Mouse (Mus musculus) C2C12 (cell line): ENCODE measurements around the gene Degs1.

Experiments
- CEBPB ChIP-seq: IDR thresholded peaks from one replicate; pipeline ENCODE4 v1.6.1; 2011; ENCODE audit warnings: low read depth, mild to moderate bottlenecking, control low read depth, moderate library complexity
- CTCF ChIP-seq: IDR thresholded peaks from one replicate; pipeline ENCODE4 v1.5.1; 2011; ENCODE audit not compliant: control insufficient read depth, insufficient read depth, insufficient read length
- MAX ChIP-seq: IDR thresholded peaks from one replicate; pipeline ENCODE4 v1.6.1; 2011; ENCODE audit warnings: mild to moderate bottlenecking, control low read depth
- MYOD1 ChIP-seq: IDR thresholded peaks from one replicate; pipeline ENCODE4 v1.6.1; 2011; ENCODE audit warnings: low read depth; ENCODE audit not compliant: control insufficient read depth, insufficient read length
- USF1 ChIP-seq: IDR thresholded peaks from one replicate; pipeline ENCODE4 v1.6.1; 2011; ENCODE audit warnings: low read depth, mild to moderate bottlenecking, control low read depth, moderate library complexity

DNA sequence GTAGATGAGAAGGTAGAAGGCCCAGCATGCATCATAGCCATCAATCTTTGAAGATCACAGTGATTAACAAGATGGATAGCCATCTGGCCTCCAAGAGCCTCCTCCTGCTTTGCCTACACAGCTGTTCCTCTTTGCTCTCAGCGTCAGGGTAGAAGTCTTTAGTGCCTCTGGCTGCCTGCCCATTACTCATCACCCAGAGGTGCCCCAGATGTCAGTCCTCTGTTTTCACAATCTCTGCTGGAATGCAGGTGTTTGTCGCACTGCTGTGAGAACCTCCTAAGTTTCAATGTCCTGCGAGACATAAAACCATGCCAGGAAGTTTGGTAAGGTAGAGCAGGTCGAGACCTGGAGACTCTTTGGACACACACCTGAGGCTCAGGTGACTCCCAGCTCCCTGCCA is 31.9 kb downstream of the Degs1 start:
- TF ChIP-seq CTCF = no peak
- TF ChIP-seq USF1 = no peak
- TF ChIP-seq CEBPB = no peak
- TF ChIP-seq MAX = no peak
- peak; percentile 45 for TF ChIP-seq MYOD1
